12 mouse cellular contexts compared by ENCODE assay signal in the genomic region with DNA sequence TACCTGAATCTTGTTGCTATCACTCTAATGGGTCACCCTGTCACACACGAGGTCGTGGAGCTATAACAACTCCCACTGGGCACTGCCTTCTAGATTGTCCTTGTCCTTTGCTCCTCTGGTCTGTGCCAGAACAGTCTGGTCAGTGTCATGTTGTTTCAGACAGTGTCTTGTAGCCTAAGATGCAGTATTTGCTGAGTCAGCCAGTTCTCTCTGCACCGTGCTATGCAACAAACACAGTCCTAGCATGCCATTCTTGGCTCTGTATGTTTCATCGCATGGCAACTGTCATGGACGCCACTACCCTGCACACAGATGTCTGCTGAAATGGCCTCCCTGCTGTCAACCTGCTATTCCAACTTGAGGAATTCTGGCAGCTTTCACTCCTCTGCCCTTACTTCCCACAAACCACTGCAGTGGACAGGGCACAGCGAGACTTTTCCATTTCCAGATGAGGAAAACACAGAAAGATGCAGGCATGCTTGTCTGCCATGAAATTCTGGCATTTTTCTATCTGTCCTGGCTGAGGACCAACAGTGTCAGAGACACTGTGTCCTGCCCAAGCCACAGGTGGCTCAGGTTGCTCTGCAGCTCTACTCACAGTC.
DNase-seq lines count a peak whose midpoint lies in the region; ATAC-seq and TF ChIP-seq lines count a peak whose summit lies in the region.
"Had no signal": no experiment of that assay in that cellular context is flagged by ENCODE, and none has a peak within 500 bp of the region (broad histone marks: within the 10 kb centered on the region; RNA-seq: fewer than 3 reads in every experiment).

No protein-coding gene starts in this region.

- no peak for TF ChIP-seq CTCF in kidney, adult 2 months (conservative IDR thresholded peaks at IDR 0.05; ENCODE audit: insufficient read depth, insufficient read length, low read depth, low read length)
- no peak for TF ChIP-seq CTCF in midbrain, postnatal 0 days (IDR thresholded peaks at IDR 0.05)

- no peak overlapping the region for H3K4me2 ChIP-seq in forebrain, embryonic 15.5 days (replicated peaks)
- H3K4me2 ChIP-seq in forebrain, embryonic 16.5 days (ENCODE audit: low read length): no peak overlapping the region
- H3K4me2 ChIP-seq in midbrain, postnatal 0 days (ENCODE audit: low read depth, low read length, poor library complexity, severe bottlenecking): no peak overlapping the region

- no peaks in the 10 kb centered on the region for H3K27me3 ChIP-seq in forebrain, embryonic 15.5 days
- H3K27me3 ChIP-seq in forebrain, embryonic 16.5 days (replicated peaks; ENCODE audit: control insufficient read depth, insufficient read depth, low read length): no peaks in the 10 kb centered on the region
- H3K27me3 ChIP-seq in kidney, adult 2 months (replicated peaks; ENCODE audit: control insufficient read depth, insufficient read depth, low read length): no peaks in the 10 kb centered on the region
- no peaks in the 10 kb centered on the region for H3K27me3 ChIP-seq in midbrain, postnatal 0 days (ENCODE audit: insufficient read depth, low read length)
- no peaks in the 10 kb centered on the region for H3K27me3 ChIP-seq in midbrain, embryonic 10.5 days (ENCODE audit: low read depth, poor library complexity, severe bottlenecking)

- H3K36me3 ChIP-seq in forebrain, embryonic 15.5 days: no peaks in the 10 kb centered on the region
- H3K36me3 ChIP-seq in forebrain, embryonic 16.5 days (ENCODE audit: control insufficient read depth, insufficient read depth): no peaks in the 10 kb centered on the region
- H3K36me3 ChIP-seq in kidney, adult 2 months (ENCODE audit: control insufficient read depth, insufficient read depth, low read length): no peaks in the 10 kb centered on the region
- no peaks in the 10 kb centered on the region for H3K36me3 ChIP-seq in midbrain, postnatal 0 days (ENCODE audit: insufficient read depth, low read length)
- no peaks in the 10 kb centered on the region for H3K36me3 ChIP-seq in midbrain, embryonic 10.5 days

- DNase-seq in kidney, adult 2 months: no peak
- DNase-seq in kidney, postnatal 4 days: no peak
- DNase-seq in midbrain, postnatal 0 days (ENCODE audit: low spot score): peak; percentile 36
- DNase-seq in midbrain, embryonic 10.5 days (ENCODE audit: low spot score): no peak
- no peak for DNase-seq in ovary, postnatal 10 days (ENCODE audit: low spot score)
- DNase-seq in left cerebral cortex, adult 9 months (ENCODE audit: low spot score in 2 of 2): no peak
- DNase-seq: cerebellum, adult 9-11 months; heart, postnatal 36 days; spleen, adult 18-20 months had no signal

- H3K27ac ChIP-seq in forebrain, embryonic 15.5 days (replicated peaks): no peak overlapping the region
- no peak overlapping the region for H3K27ac ChIP-seq in forebrain, embryonic 16.5 days (ENCODE audit: low read length)
- H3K27ac ChIP-seq in kidney, adult 2 months (ENCODE audit: insufficient read depth, low read depth, low read length): peak overlapping the region; percentile 10; the same call in 1 of the 2 replicates
- H3K27ac ChIP-seq in midbrain, postnatal 0 days (ENCODE audit: low read depth, low read length): no peak overlapping the region
- H3K27ac ChIP-seq in midbrain, embryonic 10.5 days (replicated peaks): no peak overlapping the region
- H3K27ac ChIP-seq: layer of hippocampus, adult 2 months had no signal

- WGBS in forebrain, embryonic 15.5 days: 79% methylated on average over 6 of the region's 6 CpGs
- WGBS in forebrain, embryonic 16.5 days: 75% methylated on average over 6 of the region's 6 CpGs
- 69% methylated on average over 6 of the region's 6 CpGs for WGBS in kidney, adult 2 months
- 71% methylated on average over 6 of the region's 6 CpGs for WGBS in midbrain, postnatal 0 days
- 86% methylated on average over 6 of the region's 6 CpGs for WGBS in midbrain, embryonic 10.5 days

- peaks cover 11% of the 10 kb centered on the region for H3K4me1 ChIP-seq in forebrain, embryonic 15.5 days
- peaks cover 8% of the 10 kb centered on the region for H3K4me1 ChIP-seq in forebrain, embryonic 16.5 days (replicated peaks; ENCODE audit: control insufficient read depth, insufficient read depth, low read length)
- peaks cover 20% of the 10 kb centered on the region for H3K4me1 ChIP-seq in kidney, adult 2 months (ENCODE audit: control insufficient read depth, insufficient read depth, low read length)
- H3K4me1 ChIP-seq in midbrain, postnatal 0 days (ENCODE audit: insufficient read depth, low read length): no peaks in the 10 kb centered on the region
- H3K4me1 ChIP-seq in midbrain, embryonic 10.5 days: peaks cover 7% of the 10 kb centered on the region; the same call in 1 of the 2 replicates

- H3K4me3 ChIP-seq in forebrain, embryonic 15.5 days: no peak overlapping the region
- H3K4me3 ChIP-seq in forebrain, embryonic 16.5 days (replicated peaks; ENCODE audit: low read length): no peak overlapping the region
- no peak overlapping the region for H3K4me3 ChIP-seq in kidney, adult 2 months (ENCODE audit: insufficient read depth, low read depth, low read length)
- H3K4me3 ChIP-seq in midbrain, postnatal 0 days (ENCODE audit: low read depth, low read length): no peak overlapping the region
- no peak overlapping the region for H3K4me3 ChIP-seq in midbrain, embryonic 10.5 days
- H3K4me3 ChIP-seq: layer of hippocampus, adult 2 months had no signal

- no peak overlapping the region for H3K9ac ChIP-seq in forebrain, embryonic 15.5 days (replicated peaks)
- H3K9ac ChIP-seq in forebrain, embryonic 16.5 days (replicated peaks; ENCODE audit: low read depth, low read length): no peak overlapping the region
- H3K9ac ChIP-seq in midbrain, postnatal 0 days (replicated peaks; ENCODE audit: low read length, poor library complexity, severe bottlenecking): no peak overlapping the region

- H3K9me3 ChIP-seq in forebrain, embryonic 15.5 days: no peaks in the 10 kb centered on the region
- H3K9me3 ChIP-seq in forebrain, embryonic 16.5 days (ENCODE audit: control insufficient read depth, low read length): no peaks in the 10 kb centered on the region
- H3K9me3 ChIP-seq in midbrain, postnatal 0 days (ENCODE audit: low read length): no peaks in the 10 kb centered on the region
- H3K9me3 ChIP-seq in midbrain, embryonic 10.5 days (replicated peaks): no peaks in the 10 kb centered on the region

- ATAC-seq in forebrain, embryonic 15.5 days (replicated peaks): 0 out of 2 replicates have a peak, but pooled peaks have one; percentile 38
- ATAC-seq in forebrain, embryonic 16.5 days: no peak; the same call in 1 of the 2 replicates
- ATAC-seq in midbrain, postnatal 0 days (ENCODE audit: low FRiP score): no peak

- no peak for TF ChIP-seq POLR2A in kidney, adult 2 months (IDR thresholded peaks at IDR 0.05; ENCODE audit: low read depth, low read length)
